Mouse (Mus musculus) forebrain, embryonic 15.5 days (tissue): Measurements from ENCODE around the gene Tmem198. TPM values are rescaled to one million over a fixed set of nuclear protein-coding genes. Genes with fewer than 3 reads are reported as not detected.

Experiments
- ATAC-seq: fragments of 200-750 bp; cut with Nextera tagmentation; replicated peaks from 2 replicates; pipeline ENCODE4 v1.8.0; 2017; ENCODE audit warnings: mild to moderate bottlenecking, moderate TSS enrichment, moderate library complexity
- H3K27ac ChIP-seq: fragments of 300-500 bp; sonication (generic); replicated peaks from 2 replicates; pipeline ENCODE4 v1.5.1; 2015; ENCODE audit warnings: mild to moderate bottlenecking, inconsistent platforms
- H3K27me3 ChIP-seq: fragments of 300-500 bp; sonication (generic); 2 replicates; pipeline ENCODE4 v1.6.1; 2015; ENCODE audit warnings: inconsistent platforms
- H3K36me3 ChIP-seq: fragments of 300-500 bp; sonication (generic); 2 replicates; pipeline ENCODE4 v1.6.1; 2015; ENCODE audit warnings: mild to moderate bottlenecking, inconsistent platforms
- H3K4me1 ChIP-seq: fragments of 300-500 bp; sonication (generic); 2 replicates; pipeline ENCODE4 v1.6.1; 2015; ENCODE audit warnings: inconsistent platforms
- H3K4me2 ChIP-seq: fragments of 300-500 bp; sonication (generic); replicated peaks from 2 replicates; pipeline ENCODE4 v1.6.1; 2015; ENCODE audit warnings: mild to moderate bottlenecking, inconsistent platforms
- H3K4me3 ChIP-seq: fragments of 300-500 bp; sonication (generic); 2 replicates; pipeline ENCODE4 v1.5.1; 2015; ENCODE audit warnings: mild to moderate bottlenecking, inconsistent platforms
- H3K9ac ChIP-seq: fragments of 300-500 bp; sonication (generic); replicated peaks from 2 replicates; pipeline ENCODE4 v1.6.1; 2015; ENCODE audit warnings: mild to moderate bottlenecking, inconsistent platforms
- H3K9me3 ChIP-seq: fragments of 300-500 bp; sonication (generic); 2 replicates; pipeline ENCODE4 v1.6.1; 2016; ENCODE audit warnings: inconsistent platforms
- WGBS: fragments of 180-500 bp; shearing (Covaris S2); methylation state at CpG from one replicate; pipeline ENCODE4 v1.1.7; 2015; ENCODE audit warnings: mixed read lengths; 5-methylcytosine and 5-hydroxymethylcytosine counted together
- polyA plus RNA-seq: library from polyadenylated mRNA; unstranded; fragments of >200 nt; fragmentation: Nextera tagmentation; extraction: Ambion mirVana; gene quantifications from 2 replicates; pipeline ENCODE4 v1.2.1, GENCODE M21; 2015

Gene Tmem198
- polyA plus RNA-seq, 1 experiment from 2014 or later = 53.4 TPM

GRCm38 (mm10) chr1:75494878-75495548 is 15.7 kb downstream of the Tmem198 start:
- Histone ChIP-seq H3K27me3 (no peaks in the 10 kb centered on the region), H3K9ac (no peak overlapping the region), H3K9me3 (no peaks in the 10 kb centered on the region), H3K4me3 (no peak overlapping the region), H3K36me3 (peaks cover 3% of the 10 kb centered on the region; the same call in 1 of the 2 replicates), H3K4me1 (0 out of 2 replicates have a peak, but pooled peaks cover 3% of the 10 kb centered on the region), H3K4me2 (no peak overlapping the region), H3K27ac (no peak overlapping the region)
- no peak; the same call in 1 of the 2 replicates for ATAC-seq
- WGBS = 46% methylated on average over 12 of the region's 12 CpGs

- no peak for ATAC-seq
- 90% methylated on average over 4 of the region's 4 CpGs for WGBS
- no peak overlapping the region for H3K27ac ChIP-seq
- H3K36me3 ChIP-seq = peaks cover 8% of the 10 kb centered on the region
- no peak overlapping the region for H3K9ac ChIP-seq
- peaks cover 9% of the 10 kb centered on the region; the same call in 1 of the 2 replicates for H3K4me1 ChIP-seq
- no peaks in the 10 kb centered on the region for H3K9me3 ChIP-seq
- H3K4me2 ChIP-seq = no peak overlapping the region
- no peaks in the 10 kb centered on the region for H3K27me3 ChIP-seq
- no peak overlapping the region for H3K4me3 ChIP-seq
Observed at GRCm38 (mm10) chr1:75498897-75499296, 19.6 kb downstream of the Tmem198 start.

- no peak overlapping the region for H3K4me3 ChIP-seq
- no peaks in the 10 kb centered on the region for H3K27me3 ChIP-seq
- WGBS = 82% methylated on average over 7 of the region's 7 CpGs
- no peak overlapping the region for H3K27ac ChIP-seq
- H3K4me1 ChIP-seq = peaks cover 14% of the 10 kb centered on the region
- no peak for ATAC-seq
- no peak overlapping the region for H3K9ac ChIP-seq
- no peaks in the 10 kb centered on the region for H3K9me3 ChIP-seq
- H3K4me2 ChIP-seq = no peak overlapping the region
- H3K36me3 ChIP-seq = peaks cover 8% of the 10 kb centered on the region
Observed at GRCm38 (mm10) chr1:75499441-75499840, 20.1 kb downstream of the Tmem198 start.

DNA sequence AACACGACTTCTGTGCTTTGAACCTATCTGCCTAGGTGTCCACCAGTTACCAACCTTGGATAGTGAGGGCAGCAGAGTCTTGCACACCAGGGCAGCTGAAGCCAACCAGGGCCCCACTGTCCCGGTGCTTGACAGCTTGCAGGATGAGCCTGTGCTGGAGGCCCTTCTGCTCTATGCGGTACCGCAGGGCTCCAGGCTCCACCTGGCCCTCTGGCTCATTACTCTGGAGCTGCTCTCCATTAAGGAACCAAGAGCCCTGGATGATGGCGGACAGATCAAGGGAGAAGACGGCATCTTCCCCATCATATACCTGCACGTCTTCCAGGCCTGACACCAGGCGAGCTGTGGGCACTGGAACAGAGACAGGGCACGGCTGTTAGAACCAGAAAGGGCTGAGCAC is 22.6 kb downstream of the Tmem198 start:
- 95% methylated on average over 9 of the region's 9 CpGs for WGBS
- peaks cover 28% of the 10 kb centered on the region for H3K4me1 ChIP-seq
- H3K9ac ChIP-seq = no peak overlapping the region
- H3K36me3 ChIP-seq = peaks cover 8% of the 10 kb centered on the region
- H3K4me3 ChIP-seq = no peak overlapping the region
- no peak for ATAC-seq
- no peak overlapping the region for H3K27ac ChIP-seq
- no peaks in the 10 kb centered on the region for H3K9me3 ChIP-seq
- H3K27me3 ChIP-seq = no peaks in the 10 kb centered on the region
- H3K4me2 ChIP-seq = no peak overlapping the region

DNA sequence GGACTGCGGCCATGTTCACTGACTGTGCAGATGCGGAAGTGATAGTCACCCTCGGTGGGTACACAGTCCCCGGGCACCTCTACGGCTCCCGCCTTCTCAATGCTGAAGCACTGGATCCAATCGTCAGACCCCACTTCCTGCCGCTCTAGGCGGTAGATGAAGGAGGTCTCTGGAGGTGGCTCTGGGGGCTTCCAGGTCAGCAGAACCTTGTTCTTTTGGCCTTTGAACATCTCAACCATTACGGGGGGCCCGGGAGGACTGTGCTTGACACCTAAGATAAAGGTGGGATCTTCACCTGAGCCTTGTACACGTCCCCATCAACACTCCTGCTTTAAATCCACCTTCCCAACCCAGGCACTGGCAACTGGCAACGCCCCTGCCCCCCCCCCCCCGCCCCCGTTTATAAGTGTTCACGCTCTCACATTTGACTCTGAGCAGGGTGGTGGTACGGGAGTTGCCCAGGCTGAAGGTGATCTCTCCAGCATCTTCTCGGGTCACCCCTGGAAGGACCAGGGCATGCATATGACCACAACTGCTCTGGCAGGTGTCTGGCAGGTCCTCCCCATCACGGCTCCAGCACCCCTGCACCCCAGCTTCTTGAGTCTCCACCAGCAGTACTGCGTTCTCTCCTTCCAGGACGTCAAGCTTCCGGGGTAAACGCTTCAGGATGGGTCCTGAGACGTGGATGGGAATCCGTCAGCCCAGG is 23.8 kb downstream of the Tmem198 start:
- H3K9ac ChIP-seq = no peak overlapping the region
- no peaks in the 10 kb centered on the region for H3K9me3 ChIP-seq
- 90% methylated on average over 25 of the region's 25 CpGs for WGBS
- ATAC-seq = no peak
- no peak overlapping the region for H3K27ac ChIP-seq
- H3K4me2 ChIP-seq = no peak overlapping the region
- peaks cover 28% of the 10 kb centered on the region for H3K4me1 ChIP-seq
- peaks cover 8% of the 10 kb centered on the region for H3K36me3 ChIP-seq
- no peak overlapping the region for H3K4me3 ChIP-seq
- no peaks in the 10 kb centered on the region for H3K27me3 ChIP-seq

- no peaks in the 10 kb centered on the region for H3K27me3 ChIP-seq
- ATAC-seq = no peak
- H3K36me3 ChIP-seq = peaks cover 8% of the 10 kb centered on the region
- no peak overlapping the region for H3K9ac ChIP-seq
- no peak overlapping the region for H3K4me2 ChIP-seq
- no peak overlapping the region for H3K27ac ChIP-seq
- H3K4me3 ChIP-seq = no peak overlapping the region
- 70% methylated on average over 23 of the region's 23 CpGs for WGBS
- H3K4me1 ChIP-seq = peaks cover 28% of the 10 kb centered on the region
- no peaks in the 10 kb centered on the region for H3K9me3 ChIP-seq
Observed at GRCm38 (mm10) chr1:75503651-75503980, 24.3 kb downstream of the Tmem198 start.

DNA sequence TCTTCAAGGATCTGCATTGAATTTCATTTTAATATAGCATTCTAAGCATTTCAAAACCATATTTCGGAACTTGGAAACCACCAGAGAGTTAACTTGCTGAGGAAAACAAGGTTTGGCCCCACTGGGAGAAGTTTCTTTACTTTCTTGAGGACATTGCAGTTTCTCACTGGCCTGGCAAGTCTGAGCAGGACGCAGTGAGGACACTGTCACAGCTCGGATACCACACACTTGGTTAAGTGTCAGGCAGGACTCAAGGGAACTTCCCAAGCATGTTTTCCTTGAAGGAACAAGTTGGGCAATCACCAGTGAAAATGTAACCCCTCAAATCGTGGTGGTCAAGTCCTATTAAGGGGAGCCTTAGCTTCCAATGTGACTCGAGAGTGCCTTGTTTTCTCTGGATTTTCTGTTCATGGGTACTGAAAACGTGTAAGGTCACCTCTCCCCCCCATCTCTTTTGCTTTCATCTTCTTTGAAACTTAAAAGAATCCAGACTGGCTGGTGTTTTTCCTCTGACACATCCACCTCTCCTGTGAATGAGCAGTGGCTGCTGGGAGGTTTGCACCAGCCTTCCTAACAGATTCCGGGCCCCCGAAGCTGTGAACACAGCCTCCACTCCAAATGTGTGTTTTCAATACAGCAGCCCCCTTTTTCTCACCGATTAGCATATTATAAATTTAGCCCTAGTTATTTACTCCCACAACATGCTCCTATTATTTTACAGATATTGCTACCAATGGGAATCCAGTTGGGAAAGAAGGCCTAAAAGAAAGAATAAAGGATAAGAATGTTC is 25.1 kb downstream of the Tmem198 start:
- Histone ChIP-seq H3K4me3 (peak overlapping the region; percentile 88), H3K4me1 (peaks cover 28% of the 10 kb centered on the region), H3K27me3 (no peaks in the 10 kb centered on the region), H3K9me3 (no peaks in the 10 kb centered on the region), H3K9ac (peak overlapping the region; percentile 93), H3K4me2 (peak overlapping the region; percentile 91), H3K36me3 (peaks cover 5% of the 10 kb centered on the region), H3K27ac (peak overlapping the region; percentile 78; the same call in 1 of the 2 replicates)
- WGBS = 60% methylated on average over 9 of the region's 9 CpGs
- ATAC-seq = no peak

DNA sequence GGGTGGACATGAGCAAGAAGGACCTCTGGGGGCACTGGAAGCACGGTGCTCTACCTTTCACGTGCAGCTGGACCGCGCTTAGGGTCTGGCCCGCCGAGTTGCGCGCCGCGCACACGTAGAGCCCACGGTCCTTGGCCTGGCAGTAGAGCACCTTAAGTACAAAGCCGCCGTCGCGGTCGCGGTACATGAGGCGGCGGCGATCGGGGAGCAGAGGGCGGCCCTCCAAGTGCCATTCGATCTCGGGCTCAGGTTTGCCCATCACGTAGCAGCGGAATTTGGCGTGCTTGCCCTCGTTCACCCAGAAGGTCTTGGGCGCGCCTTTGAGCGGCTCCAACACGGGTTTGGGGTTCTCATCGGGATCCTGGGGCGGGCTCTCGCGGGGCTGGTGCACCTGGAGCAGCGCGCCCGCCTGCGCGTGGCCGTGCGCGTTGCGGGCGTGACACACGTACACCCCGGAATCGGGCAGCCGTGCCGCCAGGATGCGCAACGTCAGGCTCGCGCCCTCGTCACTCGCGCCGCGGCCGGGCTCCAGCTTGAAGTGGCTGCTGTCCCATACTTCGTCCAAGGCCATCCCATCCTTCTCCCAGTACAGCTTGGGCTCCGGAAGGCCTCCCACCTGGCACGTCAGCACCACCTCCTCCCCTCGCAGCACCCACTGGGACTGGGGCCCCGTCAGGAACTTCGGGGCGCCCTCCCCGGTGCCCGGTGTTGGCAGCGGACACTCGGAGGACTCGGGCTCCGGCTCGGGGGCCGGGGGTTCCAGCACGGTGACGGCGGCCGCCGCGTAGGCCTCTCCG is 26.0 kb downstream of the Tmem198 start:
- no peaks in the 10 kb centered on the region for H3K9me3 ChIP-seq
- H3K27me3 ChIP-seq = no peaks in the 10 kb centered on the region
- peak overlapping the region; percentile 91 for H3K4me2 ChIP-seq
- H3K4me3 ChIP-seq = peak overlapping the region; percentile 88
- peak overlapping the region; percentile 93 for H3K9ac ChIP-seq
- H3K4me1 ChIP-seq = peaks cover 28% of the 10 kb centered on the region
- H3K27ac ChIP-seq = peak overlapping the region; percentile 78
- peaks cover 5% of the 10 kb centered on the region for H3K36me3 ChIP-seq
- under 1% methylated on average over 84 of the region's 84 CpGs for WGBS
- peak; percentile 81 for ATAC-seq

GRCm38 (mm10) chr1:75505956-75506831 is 26.9 kb downstream of the Tmem198 start, which contains the start of gene Obsl1:
Obsl1 (minus strand) TSS chr1:75506452.
- peak within 1 kb of the TSS; percentile 78 for H3K27ac ChIP-seq
- no peaks in the 10 kb centered on the region for H3K9me3 ChIP-seq
- H3K27me3 ChIP-seq = no peaks in the 10 kb centered on the region
- peak within 1 kb of the TSS; percentile 93 for H3K9ac ChIP-seq
- WGBS = under 1% methylated on average over 65 of the region's 65 CpGs
- H3K36me3 ChIP-seq = peaks cover 2% of the 10 kb centered on the region
- H3K4me3 ChIP-seq = peak within 1 kb of the TSS; percentile 88
- peaks cover 28% of the 10 kb centered on the region for H3K4me1 ChIP-seq
- H3K4me2 ChIP-seq = peak within 1 kb of the TSS; percentile 91
- peak; percentile 68 for ATAC-seq

GRCm38 (mm10) chr1:75507006-75507405 is 27.7 kb downstream of the Tmem198 start, which contains the start of gene Inha:
Inha (plus strand) TSS chr1:75507077.
- Histone ChIP-seq H3K9me3 (no peaks in the 10 kb centered on the region), H3K4me2 (peak within 1 kb of the TSS; percentile 91), H3K27ac (peak within 1 kb of the TSS; percentile 78), H3K36me3 (no peaks in the 10 kb centered on the region), H3K27me3 (no peaks in the 10 kb centered on the region), H3K4me3 (peak within 1 kb of the TSS; percentile 88), H3K9ac (peak within 1 kb of the TSS; percentile 93), H3K4me1 (peaks cover 28% of the 10 kb centered on the region)
- 80% methylated on average over 9 of the region's 10 CpGs for WGBS
- ATAC-seq = no peak

- ATAC-seq = no peak
- H3K4me1 ChIP-seq = peaks cover 15% of the 10 kb centered on the region
- WGBS = 56% methylated on average over 20 of the region's 20 CpGs
- H3K9me3 ChIP-seq = no peaks in the 10 kb centered on the region
- no peak overlapping the region for H3K27ac ChIP-seq
- H3K36me3 ChIP-seq = no peaks in the 10 kb centered on the region
- no peak overlapping the region for H3K4me3 ChIP-seq
- H3K27me3 ChIP-seq = no peaks in the 10 kb centered on the region
- H3K4me2 ChIP-seq = no peak overlapping the region
- H3K9ac ChIP-seq = no peak overlapping the region
Observed at GRCm38 (mm10) chr1:75509586-75509985, 30.3 kb downstream of the Tmem198 start.
